Mouse (Mus musculus) CH12.LX (cell line): ENCODE results near the gene Nipbl. TPM values are rescaled to one million over a fixed set of nuclear protein-coding genes. Genes with fewer than 3 reads are reported as not detected.

ENCODE experiments used
- DNase-seq: peaks from one replicate; pipeline ENCODE4 v3.0.0-alpha.2; 2013; ENCODE audit errors: extremely low read depth
- H3K27ac ChIP-seq: 2 replicates; pipeline ENCODE4 v1.5.1; 2012; ENCODE audit warnings: low read depth, mild to moderate bottlenecking, control low read depth, moderate library complexity; ENCODE audit not compliant: insufficient read depth
- H3K27me3 ChIP-seq: replicated peaks from 2 replicates; pipeline ENCODE3; 2012; ENCODE audit warnings: inconsistent platforms
- H3K36me3 ChIP-seq, 2 experiments: replicated peaks in 1 of 2; 2 replicates each; pipeline versions ENCODE3 to v1.6.1; 2012; ENCODE audit warnings: inconsistent platforms in 1 of 2, low read length in 1 of 2, mild to moderate bottlenecking in 1 of 2, mixed read lengths in 1 of 2, moderate library complexity in 1 of 2; ENCODE audit not compliant: control insufficient read depth in 1 of 2, insufficient read depth in 1 of 2
- H3K4me1 ChIP-seq, 2 experiments: 2 replicates each; pipeline ENCODE4 v1.6.1; 2012; ENCODE audit warnings: inconsistent platforms in 1 of 2, moderate library complexity in 1 of 2; ENCODE audit not compliant: insufficient read depth in 2 of 2, control insufficient read depth in 1 of 2
- H3K4me2 ChIP-seq: 2 replicates; pipeline ENCODE4 v1.6.1; 2012; ENCODE audit warnings: low read depth, mild to moderate bottlenecking, control low read depth; ENCODE audit not compliant: poor library complexity, insufficient read depth, severe bottlenecking
- H3K4me3 ChIP-seq, 3 experiments: fragments of 150-350 bp in 1 of 3; sonication (generic) in 1 of 3; replicated peaks in 1 of 3; 2 replicates each; pipeline versions ENCODE3 to v1.5.1; 2011 to 2012; ENCODE audit warnings: low read depth in 2 of 3, low read length in 2 of 3, mild to moderate bottlenecking in 2 of 3, moderate library complexity in 2 of 3, control low read depth in 1 of 3, improper control_type of control experiment in 1 of 3, inconsistent platforms in 1 of 3, mixed read lengths in 1 of 3; ENCODE audit not compliant: poor library complexity in 1 of 3
- H3K79me2 ChIP-seq: replicated peaks from 2 replicates; pipeline ENCODE4 v1.6.1; 2012; ENCODE audit warnings: mild to moderate bottlenecking, moderate library complexity; ENCODE audit not compliant: control insufficient read depth, poor library complexity, insufficient read depth, severe bottlenecking; ENCODE audit errors: extremely low read depth
- H3K9ac ChIP-seq: 2 replicates; pipeline ENCODE4 v1.6.1; 2012; ENCODE audit warnings: low read depth, mild to moderate bottlenecking, control low read depth, moderate library complexity; ENCODE audit not compliant: insufficient read depth
- H3K9me3 ChIP-seq: replicated peaks from 2 replicates; pipeline ENCODE3; 2012; ENCODE audit warnings: low read length, inconsistent platforms, mixed read lengths
- CHD1 ChIP-seq: IDR thresholded peaks from 2 replicates; pipeline ENCODE4 v1.6.1; 2012; ENCODE audit warnings: low read depth, low read length, improper control_type of control experiment, inconsistent platforms
- CTCF ChIP-seq, 2 experiments: IDR thresholded peaks in 1 of 2; conservative IDR thresholded peaks in 1 of 2; 2 replicates each; pipeline ENCODE4 v1.5.1; 2011 to 2012; ENCODE audit warnings: low read depth in 2 of 2, low read length in 2 of 2, improper control_type of control experiment in 1 of 2, inconsistent platforms in 1 of 2, mild to moderate bottlenecking in 1 of 2, moderate library complexity in 1 of 2
- E2F4 ChIP-seq: IDR thresholded peaks from 2 replicates; pipeline ENCODE4 v1.6.1; 2011; ENCODE audit warnings: low read depth, low read length, improper control_type of control experiment; ENCODE audit not compliant: insufficient replicate concordance
- ELF1 ChIP-seq: IDR thresholded peaks from 2 replicates; pipeline ENCODE4 v1.6.1; 2014; ENCODE audit warnings: low read depth, mild to moderate bottlenecking, inconsistent platforms, low read length, improper control_type of control experiment
- EP300 ChIP-seq: IDR thresholded peaks from 2 replicates; pipeline ENCODE4 v1.6.1; 2011; ENCODE audit warnings: low read length, improper control_type of control experiment
- ETS1 ChIP-seq: conservative IDR thresholded peaks from 2 replicates; pipeline ENCODE4 v1.6.1; 2012; ENCODE audit warnings: low read depth, mild to moderate bottlenecking, inconsistent platforms, low read length, improper control_type of control experiment, moderate library complexity
- GABPA ChIP-seq: IDR thresholded peaks from 2 replicates; pipeline ENCODE4 v1.6.1; 2012; ENCODE audit warnings: low read depth, low read length, improper control_type of control experiment, inconsistent platforms; ENCODE audit not compliant: insufficient replicate concordance
- HCFC1 ChIP-seq: IDR thresholded peaks from 2 replicates; pipeline ENCODE4 v1.6.1; 2012; ENCODE audit warnings: low read depth, mild to moderate bottlenecking, inconsistent platforms, low read length, improper control_type of control experiment
- IRF4 ChIP-seq: IDR thresholded peaks from 2 replicates; pipeline ENCODE4 v1.6.1; 2014; ENCODE audit warnings: low read depth, mild to moderate bottlenecking, inconsistent platforms, low read length, improper control_type of control experiment
- JUND ChIP-seq: conservative IDR thresholded peaks from 2 replicates; pipeline ENCODE4 v1.6.1; 2011; ENCODE audit warnings: low read depth, low read length, improper control_type of control experiment
- MAFK ChIP-seq: IDR thresholded peaks from 2 replicates; pipeline ENCODE4 v1.6.1; 2011; ENCODE audit warnings: low read length, improper control_type of control experiment; ENCODE audit not compliant: insufficient replicate concordance
- MAX ChIP-seq: IDR thresholded peaks from 2 replicates; pipeline ENCODE4 v1.6.1; 2011; ENCODE audit warnings: low read length, improper control_type of control experiment
- MEF2A ChIP-seq: IDR thresholded peaks from 2 replicates; pipeline ENCODE4 v1.6.1; 2014; ENCODE audit warnings: low read depth, mild to moderate bottlenecking, inconsistent platforms, low read length, improper control_type of control experiment, borderline replicate concordance
- MXI1 ChIP-seq: IDR thresholded peaks from 2 replicates; pipeline ENCODE4 v1.6.1; 2011; ENCODE audit warnings: mild to moderate bottlenecking, low read depth, low read length, improper control_type of control experiment
- NELFE ChIP-seq: IDR thresholded peaks from 2 replicates; pipeline ENCODE4 v1.6.1; 2011; ENCODE audit warnings: low read depth, low read length, improper control_type of control experiment
- NRF1 ChIP-seq: IDR thresholded peaks from 2 replicates; pipeline ENCODE4 v1.6.1; 2014; ENCODE audit warnings: low read depth, mild to moderate bottlenecking, inconsistent platforms, low read length, improper control_type of control experiment, moderate library complexity
- PAX5 ChIP-seq: IDR thresholded peaks from 2 replicates; pipeline ENCODE4 v1.6.1; 2012; ENCODE audit warnings: low read length, inconsistent platforms, mixed read lengths
- POLR2A ChIP-seq: IDR thresholded peaks from 2 replicates; pipeline ENCODE4 v1.6.1; 2011; ENCODE audit warnings: low read depth, mild to moderate bottlenecking, improper control_type of control experiment, low read length
- POLR2AphosphoS2 ChIP-seq: IDR thresholded peaks from 2 replicates; pipeline ENCODE4 v1.6.1; 2011; ENCODE audit warnings: low read depth, low read length, improper control_type of control experiment
- RAD21 ChIP-seq: IDR thresholded peaks from 2 replicates; pipeline ENCODE4 v1.6.1; 2011; ENCODE audit warnings: low read depth, mild to moderate bottlenecking, low read length, improper control_type of control experiment, moderate library complexity
- SIN3A ChIP-seq: IDR thresholded peaks from 2 replicates; pipeline ENCODE4 v1.6.1; 2012; ENCODE audit warnings: low read length, improper control_type of control experiment, inconsistent platforms
- SMC3 ChIP-seq: IDR thresholded peaks from 2 replicates; pipeline ENCODE4 v1.6.1; 2011; ENCODE audit warnings: low read depth, low read length, improper control_type of control experiment
- TCF12 ChIP-seq: IDR thresholded peaks from 2 replicates; pipeline ENCODE4 v1.6.1; 2014; ENCODE audit warnings: low read depth, mild to moderate bottlenecking, inconsistent platforms, low read length, improper control_type of control experiment
- UBTF ChIP-seq: IDR thresholded peaks from 2 replicates; pipeline ENCODE4 v1.6.1; 2012; ENCODE audit warnings: low read depth, mild to moderate bottlenecking, inconsistent platforms, low read length, improper control_type of control experiment, moderate library complexity
- USF1 ChIP-seq: IDR thresholded peaks from 2 replicates; pipeline ENCODE4 v1.6.1; 2014; ENCODE audit warnings: low read depth, mild to moderate bottlenecking, inconsistent platforms, low read length, improper control_type of control experiment
- USF2 ChIP-seq: conservative IDR thresholded peaks from 2 replicates; pipeline ENCODE4 v1.6.1; 2011; ENCODE audit warnings: low read depth, low read length, improper control_type of control experiment
- ZMIZ1 ChIP-seq: IDR thresholded peaks from 2 replicates; pipeline ENCODE4 v1.6.1; 2012; ENCODE audit warnings: low read depth, mild to moderate bottlenecking, inconsistent platforms, low read length, improper control_type of control experiment
- ZNF384 ChIP-seq: IDR thresholded peaks from 2 replicates; pipeline ENCODE4 v1.6.1; 2012; ENCODE audit warnings: low read depth, low read length, improper control_type of control experiment, inconsistent platforms
- dilution Hi-C: fragments of 300-500 bp; cut with MboI; formaldehyde crosslinking; loops from 2 replicates; pipeline ENCODE4 v1.14.3; 2020; ENCODE audit warnings: low sequenced_read_pairs; ENCODE audit not compliant: extremely low pct_unique_long_range_greater_than_20kb, extremely low pct_ligation_motif_present
- in situ Hi-C: fragments of 300-500 bp; cut with MboI; formaldehyde crosslinking; loops from 3 replicates; pipeline ENCODE4 v1.14.3; 2019; ENCODE audit warnings: low sequenced_read_pairs, low pct_ligation_motif_present, low pct_unique_long_range_greater_than_20kb, mixed read lengths
- polyA plus RNA-seq: library from polyadenylated mRNA; unstranded; fragments of >175 nt; gene quantifications from 2 replicates; pipeline ENCODE4 v1.2.1, GENCODE M21; 2012; ENCODE audit warnings: low read depth; ENCODE audit not compliant: insufficient read length
- total RNA-seq, 2 experiments: library from RNA; depleted of rRNA; stranded (reverse); fragments of 300-350 nt in 1 of 2; fragments of >200 nt in 1 of 2; gene quantifications; 2 replicates each; pipeline ENCODE4 v1.2.3; 2012 to 2014

Gene Nipbl
- total and polyA plus RNA-seq, 3 experiments: 16.3 to 30.8 (median 19.8) TPM

DNA sequence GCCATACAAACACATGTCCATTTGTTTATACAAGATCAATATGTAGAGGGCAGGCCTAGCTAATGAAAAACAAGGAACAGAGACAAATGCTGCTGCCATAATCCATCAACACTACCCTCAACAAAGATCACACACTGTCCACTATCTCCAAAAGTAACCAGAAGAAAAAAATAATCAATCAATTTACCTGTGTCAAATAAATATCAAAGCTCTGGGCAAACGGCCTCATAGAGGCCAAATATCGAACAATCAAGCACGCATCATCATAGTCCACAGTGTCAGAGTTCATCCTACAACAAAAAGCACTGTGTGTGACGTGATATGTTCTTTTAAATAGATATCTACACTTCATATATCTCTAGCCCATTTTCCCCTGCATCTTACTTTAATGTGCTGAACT is 120.2 kb downstream of the Nipbl start:
- in situ Hi-C loops: no loop called here
- Histone ChIP-seq H3K27ac (no peak overlapping the region), H3K36me3 (peaks cover 41 to 74% of the 10 kb centered on the region in 2 experiments), H3K27me3 (no peaks in the 10 kb centered on the region), H3K4me3 (no peak overlapping the region), H3K79me2 (no peaks in the 10 kb centered on the region), H3K4me1 (no peaks in the 10 kb centered on the region), H3K9me3 (no peaks in the 10 kb centered on the region), H3K9ac (no peak overlapping the region), H3K4me2 (no peak overlapping the region)
- dilution Hi-C loops: no loop called here
- TF ChIP-seq CTCF (conservative IDR thresholded peaks at IDR 0.05 in 1 of 2, IDR thresholded peaks at IDR 0.05 in 1 of 2; ENCODE audit: low read depth in 2 of 2, low read length in 2 of 2) (no peak), TCF12 (no peak), ZNF384 (no peak), GABPA (no peak), PAX5 (no peak), POLR2AphosphoS2 (no peak), MAX (no peak), HCFC1 (no peak), POLR2A (no peak), E2F4 (no peak), IRF4 (no peak), MEF2A (no peak), MXI1 (no peak), ELF1 (no peak), SMC3 (no peak), UBTF (no peak), RAD21 (no peak), USF2 (no peak), NRF1 (no peak), USF1 (no peak)
- DNase-seq: no peak

DNA sequence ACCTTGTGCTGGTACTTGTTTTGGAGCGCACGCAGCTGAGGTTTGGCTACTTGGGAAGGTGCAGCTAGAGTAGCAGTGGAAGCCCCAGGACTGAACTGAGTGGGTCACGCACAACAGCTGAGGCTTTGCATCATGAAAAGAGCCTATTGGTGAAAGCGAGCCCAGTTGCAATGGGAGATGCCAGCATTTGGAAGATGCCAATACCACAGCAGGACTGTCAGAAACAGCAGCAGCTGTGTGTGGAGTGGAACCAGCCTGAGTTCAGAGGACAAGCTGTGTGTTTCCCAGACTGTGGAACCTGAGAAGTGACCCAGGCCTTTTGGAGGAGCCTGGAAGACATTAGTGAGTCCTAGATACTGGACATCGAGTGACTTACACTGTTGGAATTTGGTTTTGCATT is 122.8 kb downstream of the Nipbl start:
- Histone ChIP-seq H3K9me3 (no peaks in the 10 kb centered on the region), H3K4me2 (no peak overlapping the region), H3K79me2 (no peaks in the 10 kb centered on the region), H3K4me3 (no peak overlapping the region), H3K27ac (no peak overlapping the region), H3K27me3 (no peaks in the 10 kb centered on the region), H3K36me3 (peaks cover 45 to 69% of the 10 kb centered on the region in 2 experiments), H3K9ac (no peak overlapping the region), H3K4me1 (no peaks in the 10 kb centered on the region)
- dilution Hi-C loops (no loop called here), in situ Hi-C loops (no loop called here)
- TF ChIP-seq USF1: no peak
- no peak for TF ChIP-seq ZNF384
- TF ChIP-seq JUND: no peak
- TF ChIP-seq MAFK: no peak
- no peak for TF ChIP-seq TCF12
- TF ChIP-seq E2F4: no peak
- no peak for TF ChIP-seq EP300
- no peak for TF ChIP-seq ETS1
- TF ChIP-seq NELFE: no peak
- no peak for TF ChIP-seq SIN3A
- no peak for TF ChIP-seq ZMIZ1
- no peak for TF ChIP-seq CHD1
- no peak for DNase-seq
